Mouse (Mus musculus): Measurements from ENCODE around the gene Git1. TPM values are rescaled to one million over a fixed set of nuclear protein-coding genes. Genes with fewer than 3 reads are reported as not detected.

The Git1 gene
- polyA plus RNA-seq, 1 experiment from 2014 or later, result 1.8 TPM

- H3K36me3 ChIP-seq, result no peaks in the 10 kb centered on the region
- no peaks in the 10 kb centered on the region for H3K9me3 ChIP-seq (replicated peaks)
- DNase-seq (no peak), ATAC-seq (ENCODE audit: low read depth) (no peak)
- H3K4me2 ChIP-seq, result no peak overlapping the region
- H3K27me3 ChIP-seq, result peaks cover 86% of the 10 kb centered on the region
- WGBS (ENCODE audit: insufficient replicate concordance), result 55% methylated on average over 10 of the region's 10 CpGs
- no peak overlapping the region for H3K4me3 ChIP-seq (replicated peaks)
- no peak overlapping the region for H3K9ac ChIP-seq
- peaks cover 23% of the 10 kb centered on the region for H3K4me1 ChIP-seq (replicated peaks)
- H3K27ac ChIP-seq, result no peak overlapping the region
Observed at GRCm38 (mm10) chr11:77463786-77464185, 29.6 kb upstream of the Git1 start.

- no peaks in the 10 kb centered on the region for H3K36me3 ChIP-seq
- no peak overlapping the region for H3K4me2 ChIP-seq
- 45% methylated on average over 4 of the region's 4 CpGs for WGBS (ENCODE audit: insufficient replicate concordance)
- peaks cover 23% of the 10 kb centered on the region for H3K4me1 ChIP-seq (replicated peaks)
- DNase-seq (no peak), ATAC-seq (ENCODE audit: low read depth) (no peak)
- no peak overlapping the region for H3K9ac ChIP-seq
- no peaks in the 10 kb centered on the region for H3K9me3 ChIP-seq (replicated peaks)
- peaks cover 95% of the 10 kb centered on the region for H3K27me3 ChIP-seq
- H3K4me3 ChIP-seq (replicated peaks), result no peak overlapping the region
- H3K27ac ChIP-seq, result no peak overlapping the region
Observed at GRCm38 (mm10) chr11:77464684-77465083, 28.7 kb upstream of the Git1 start.

GRCm38 (mm10) chr11:77465111-77465510 lies 28.3 kb upstream of the Git1 start:
- no peak overlapping the region for H3K27ac ChIP-seq
- peaks cover 95% of the 10 kb centered on the region for H3K27me3 ChIP-seq
- no peak overlapping the region for H3K4me3 ChIP-seq (replicated peaks)
- H3K36me3 ChIP-seq, result no peaks in the 10 kb centered on the region
- no peak overlapping the region for H3K4me2 ChIP-seq
- DNase-seq (no peak), ATAC-seq (ENCODE audit: low read depth) (no peak)
- H3K4me1 ChIP-seq (replicated peaks), result peaks cover 23% of the 10 kb centered on the region
- no peaks in the 10 kb centered on the region for H3K9me3 ChIP-seq (replicated peaks)
- H3K9ac ChIP-seq, result no peak overlapping the region
- WGBS (ENCODE audit: insufficient replicate concordance), result 65% methylated on average over 3 of the region's 3 CpGs

GRCm38 (mm10) chr11:77466544-77466943 lies 26.8 kb upstream of the Git1 start:
- peaks cover 23% of the 10 kb centered on the region for H3K4me1 ChIP-seq (replicated peaks)

GRCm38 (mm10) chr11:77467157-77467556 lies 26.2 kb upstream of the Git1 start:
- WGBS (ENCODE audit: insufficient replicate concordance), result 3% methylated on average over 25 of the region's 25 CpGs
- ATAC-seq (ENCODE audit: low read depth) (peak; percentile 48), DNase-seq (peak; percentile 46)
- peaks cover 74% of the 10 kb centered on the region for H3K27me3 ChIP-seq
- H3K4me1 ChIP-seq (replicated peaks), result peaks cover 19% of the 10 kb centered on the region
- H3K4me2 ChIP-seq, result peak overlapping the region; percentile 52
- H3K9ac ChIP-seq, result no peak overlapping the region
- H3K27ac ChIP-seq, result no peak overlapping the region
- peaks cover 13% of the 10 kb centered on the region for H3K36me3 ChIP-seq
- 0 out of 2 replicates have a peak overlapping the region, but pooled peaks have one; percentile 21 for H3K4me3 ChIP-seq (replicated peaks)
- H3K9me3 ChIP-seq (replicated peaks), result no peaks in the 10 kb centered on the region

More at GRCm38 (mm10) chr11:77466544-77466943, 26.8 kb upstream of the Git1 start:
- Histone ChIP-seq H3K9ac (no peak overlapping the region), H3K36me3 (peaks cover 7% of the 10 kb centered on the region), H3K9me3 (replicated peaks) (no peaks in the 10 kb centered on the region), H3K27me3 (peaks cover 80% of the 10 kb centered on the region), H3K27ac (no peak overlapping the region), H3K4me3 (replicated peaks) (no peak overlapping the region), H3K4me2 (peak overlapping the region; percentile 52; the same call in 1 of the 2 replicates)
- 32% methylated on average over 9 of the region's 9 CpGs for WGBS (ENCODE audit: insufficient replicate concordance)
- no peak for ATAC-seq (ENCODE audit: low read depth)
- no peak for DNase-seq

- Histone ChIP-seq H3K36me3 (peaks cover 18% of the 10 kb centered on the region), H3K9ac (no peak overlapping the region), H3K9me3 (replicated peaks) (no peaks in the 10 kb centered on the region), H3K4me3 (replicated peaks) (0 out of 2 replicates have a peak overlapping the region, but pooled peaks have one; percentile 21), H3K4me1 (replicated peaks) (peaks cover 13% of the 10 kb centered on the region), H3K4me2 (peak overlapping the region; percentile 52), H3K27me3 (peaks cover 68% of the 10 kb centered on the region), H3K27ac (no peak overlapping the region)
- peak; percentile 62 for DNase-seq
- ATAC-seq (ENCODE audit: low read depth), result no peak
- 11% methylated on average over 20 of the region's 20 CpGs for WGBS (ENCODE audit: insufficient replicate concordance)
Observed at GRCm38 (mm10) chr11:77467784-77468183, 25.6 kb upstream of the Git1 start.

GRCm38 (mm10) chr11:77468397-77468796 lies 25.0 kb upstream of the Git1 start:
- no peak overlapping the region for H3K4me3 ChIP-seq (replicated peaks)

GRCm38 (mm10) chr11:77471407-77471806 lies 22.0 kb upstream of the Git1 start:
- ATAC-seq (ENCODE audit: low read depth) (no peak), DNase-seq (no peak)
- H3K9me3 ChIP-seq (replicated peaks), result no peaks in the 10 kb centered on the region
- peaks cover 32% of the 10 kb centered on the region for H3K27me3 ChIP-seq
- H3K9ac ChIP-seq, result no peak overlapping the region
- H3K27ac ChIP-seq, result no peak overlapping the region
- WGBS (ENCODE audit: insufficient replicate concordance), result 84% methylated on average over 29 of the region's 29 CpGs
- H3K4me2 ChIP-seq, result no peak overlapping the region
- peaks cover 10% of the 10 kb centered on the region for H3K4me1 ChIP-seq (replicated peaks)
- peaks cover 18% of the 10 kb centered on the region for H3K36me3 ChIP-seq
- no peak overlapping the region for H3K4me3 ChIP-seq (replicated peaks)

More at GRCm38 (mm10) chr11:77468397-77468796, 25.0 kb upstream of the Git1 start:
- no peak overlapping the region for H3K4me2 ChIP-seq
- H3K4me1 ChIP-seq (replicated peaks), result peaks cover 10% of the 10 kb centered on the region
- no peak overlapping the region for H3K9ac ChIP-seq
- ATAC-seq (ENCODE audit: low read depth) (no peak), DNase-seq (no peak)
- WGBS (ENCODE audit: insufficient replicate concordance), result 69% methylated on average over 9 of the region's 9 CpGs
- no peak overlapping the region for H3K27ac ChIP-seq
- peaks cover 62% of the 10 kb centered on the region for H3K27me3 ChIP-seq
- H3K36me3 ChIP-seq, result peaks cover 18% of the 10 kb centered on the region
- no peaks in the 10 kb centered on the region for H3K9me3 ChIP-seq (replicated peaks)

- DNase-seq, result no peak
- no peak overlapping the region for H3K9ac ChIP-seq
- no peak for ATAC-seq (ENCODE audit: low read depth)
- no peak overlapping the region for H3K4me3 ChIP-seq (replicated peaks)
- H3K27ac ChIP-seq, result no peak overlapping the region
- WGBS (ENCODE audit: insufficient replicate concordance), result 85% methylated on average over 16 of the region's 16 CpGs
- no peaks in the 10 kb centered on the region for H3K9me3 ChIP-seq (replicated peaks)
- H3K4me2 ChIP-seq, result no peak overlapping the region
- peaks cover 9% of the 10 kb centered on the region for H3K4me1 ChIP-seq (replicated peaks)
- peaks cover 18% of the 10 kb centered on the region for H3K36me3 ChIP-seq
- H3K27me3 ChIP-seq, result peaks cover 18% of the 10 kb centered on the region
Observed at GRCm38 (mm10) chr11:77472775-77473174, 20.6 kb upstream of the Git1 start.

GRCm38 (mm10) chr11:77476216-77476615 lies 17.1 kb upstream of the Git1 start:
- ATAC-seq (ENCODE audit: low read depth) (no peak), DNase-seq (no peak)
- WGBS (ENCODE audit: insufficient replicate concordance), result 85% methylated on average over 14 of the region's 14 CpGs

GRCm38 (mm10) chr11:77476895-77477294 lies 16.5 kb upstream of the Git1 start:
- Histone ChIP-seq H3K4me2 (no peak overlapping the region), H3K36me3 (peaks cover 7% of the 10 kb centered on the region), H3K4me3 (replicated peaks) (no peak overlapping the region), H3K27ac (no peak overlapping the region), H3K9ac (no peak overlapping the region), H3K4me1 (replicated peaks) (peaks cover 7% of the 10 kb centered on the region), H3K9me3 (replicated peaks) (no peaks in the 10 kb centered on the region), H3K27me3 (no peaks in the 10 kb centered on the region)
- no peak for ATAC-seq (ENCODE audit: low read depth)
- no peak for DNase-seq
- WGBS (ENCODE audit: insufficient replicate concordance), result 81% methylated on average over 6 of the region's 6 CpGs

More at GRCm38 (mm10) chr11:77476216-77476615, 17.1 kb upstream of the Git1 start:
- Histone ChIP-seq H3K4me1 (replicated peaks) (peaks cover 7% of the 10 kb centered on the region), H3K9ac (no peak overlapping the region), H3K27me3 (no peaks in the 10 kb centered on the region), H3K4me2 (no peak overlapping the region), H3K36me3 (peaks cover 14% of the 10 kb centered on the region), H3K27ac (no peak overlapping the region), H3K4me3 (replicated peaks) (no peak overlapping the region), H3K9me3 (replicated peaks) (no peaks in the 10 kb centered on the region)

- peaks cover 15% of the 10 kb centered on the region for H3K4me1 ChIP-seq (replicated peaks)
- H3K9ac ChIP-seq, result no peak overlapping the region
- no peak overlapping the region for H3K4me2 ChIP-seq
- no peak overlapping the region for H3K4me3 ChIP-seq (replicated peaks)
- DNase-seq, result no peak
- no peaks in the 10 kb centered on the region for H3K9me3 ChIP-seq (replicated peaks)
- H3K27me3 ChIP-seq, result peaks cover 4% of the 10 kb centered on the region
- no peaks in the 10 kb centered on the region for H3K36me3 ChIP-seq
- no peak for ATAC-seq (ENCODE audit: low read depth)
- H3K27ac ChIP-seq, result no peak overlapping the region
- WGBS (ENCODE audit: insufficient replicate concordance), result 57% methylated on average over 3 of the region's 3 CpGs
Observed at GRCm38 (mm10) chr11:77483043-77483442, 10.3 kb upstream of the Git1 start.

Data from liver, embryonic 13.5 days (tissue).